Mouse (Mus musculus): ENCODE results near the gene Cilp2. TPM values are rescaled to one million over a fixed set of nuclear protein-coding genes. Genes with fewer than 3 reads are reported as not detected.

Cilp2 gene
- total and polyA plus RNA-seq, 3 experiments, result 0.03 to 0.04 TPM; not detected in 1

- TF ChIP-seq USF2 (IDR thresholded peaks at IDR 0.05; ENCODE audit: borderline replicate concordance in 1 of 2, insufficient read depth in 1 of 2, low read depth in 1 of 2, low read length in 2 of 2) (no peak), USF1 (IDR thresholded peaks at IDR 0.05; ENCODE audit: low read depth, low read length) (no peak)
Measured at GRCm38 (mm10) chr8:69832298-69832853, 55.1 kb downstream of the Cilp2 start, which contains the start of gene Pbx4 (continued).

Other genes starting within 250 kb of the Cilp2 start
- gene Zfp964, start 233.2 kb downstream of the Cilp2 start, total RNA-seq (2012; rRNA removed), result 0.58 and 0.78 TPM in 2 replicates
- gene Zfp964, start 233.2 kb downstream of the Cilp2 start, polyA plus RNA-seq (2012; ENCODE audit: insufficient read depth in 1 of 2, insufficient read length in 2 of 2, low read depth in 1 of 2, low replicate concordance in 2 of 2, missing spikeins in 1 of 2), result under 1 TPM in 1 of 2 experiments, not detected in 1; 0.52 TPM
- 15.7 and 17.9 TPM in 2 replicates for gene Zfp869, start 177.0 kb downstream of the Cilp2 start, total RNA-seq (2012; rRNA removed)
- 10 to 100 TPM in 1 of 2 experiments, not detected in 1; 13.0 TPM for gene Zfp869, start 177.0 kb downstream of the Cilp2 start, polyA plus RNA-seq (2012; ENCODE audit: insufficient read depth in 1 of 2, insufficient read length in 2 of 2, low read depth in 1 of 2, low replicate concordance in 2 of 2, missing spikeins in 1 of 2)
- 0.46 and 0.65 TPM in 2 replicates for gene Zfp963, start 137.7 kb downstream of the Cilp2 start, total RNA-seq (2012; rRNA removed)
- under 1 TPM in 1 of 2 experiments, not detected in 1; 0.95 TPM for gene Zfp963, start 137.7 kb downstream of the Cilp2 start, polyA plus RNA-seq (2012; ENCODE audit: insufficient read depth in 1 of 2, insufficient read length in 2 of 2, low read depth in 1 of 2, low replicate concordance in 2 of 2, missing spikeins in 1 of 2)
- 0.46 TPM in 1 of 2 replicates, not detected in the other for gene Gm20422, start 112.8 kb downstream of the Cilp2 start, total RNA-seq (2012; rRNA removed)
- gene Gm20422, start 112.8 kb downstream of the Cilp2 start, polyA plus RNA-seq (2012; ENCODE audit: insufficient read depth in 1 of 2, insufficient read length in 2 of 2, low read depth in 1 of 2, low replicate concordance in 2 of 2, missing spikeins in 1 of 2), result not detected
- gene Atp13a1, start 96.5 kb downstream of the Cilp2 start, total RNA-seq (2012; rRNA removed), result 50.9 and 52.4 TPM in 2 replicates
- gene Atp13a1, start 96.5 kb downstream of the Cilp2 start, polyA plus RNA-seq (2012; ENCODE audit: insufficient read depth in 1 of 2, insufficient read length in 2 of 2, low read depth in 1 of 2, low replicate concordance in 2 of 2, missing spikeins in 1 of 2), result 10 to 100 TPM in 1 of 2 experiments, not detected in 1; 83.7 TPM
- gene Zfp866, start 96.5 kb downstream of the Cilp2 start, total RNA-seq (2012; rRNA removed), result 10.5 and 12.3 TPM in 2 replicates
- gene Zfp866, start 96.5 kb downstream of the Cilp2 start, polyA plus RNA-seq (2012; ENCODE audit: insufficient read depth in 1 of 2, insufficient read length in 2 of 2, low read depth in 1 of 2, low replicate concordance in 2 of 2, missing spikeins in 1 of 2), result 10 to 100 TPM in 1 of 2 experiments, not detected in 1; 11.7 TPM
- gene Gmip, start 79.0 kb downstream of the Cilp2 start, total RNA-seq (2012; rRNA removed), result 21.8 and 26.0 TPM in 2 replicates
- 10 to 100 TPM in 1 of 2 experiments, not detected in 1; 52.4 TPM for gene Gmip, start 79.0 kb downstream of the Cilp2 start, polyA plus RNA-seq (2012; ENCODE audit: insufficient read depth in 1 of 2, insufficient read length in 2 of 2, low read depth in 1 of 2, low replicate concordance in 2 of 2, missing spikeins in 1 of 2)
- 0.77 and 0.85 TPM in 2 replicates for gene Lpar2, start 65.3 kb downstream of the Cilp2 start, total RNA-seq (2012; rRNA removed)
- gene Lpar2, start 65.3 kb downstream of the Cilp2 start, polyA plus RNA-seq (2012; ENCODE audit: insufficient read depth in 1 of 2, insufficient read length in 2 of 2, low read depth in 1 of 2, low replicate concordance in 2 of 2, missing spikeins in 1 of 2), result 1 to 10 TPM in 1 of 2 experiments, not detected in 1; 2.8 TPM
- 7.2 and 9.3 TPM in 2 replicates for gene Pbx4, start 55.2 kb downstream of the Cilp2 start, total RNA-seq (2012; rRNA removed)
- 10 to 100 TPM in 1 of 2 experiments, not detected in 1; 15.6 TPM for gene Pbx4, start 55.2 kb downstream of the Cilp2 start, polyA plus RNA-seq (2012; ENCODE audit: insufficient read depth in 1 of 2, insufficient read length in 2 of 2, low read depth in 1 of 2, low replicate concordance in 2 of 2, missing spikeins in 1 of 2)
- 2.1 and 3.4 TPM in 2 replicates for gene Tssk6, start 14.5 kb upstream of the Cilp2 start, total RNA-seq (2012; rRNA removed)
- 1 to 10 TPM in 1 of 2 experiments, not detected in 1; 3.8 TPM for gene Tssk6, start 14.5 kb upstream of the Cilp2 start, polyA plus RNA-seq (2012; ENCODE audit: insufficient read depth in 1 of 2, insufficient read length in 2 of 2, low read depth in 1 of 2, low replicate concordance in 2 of 2, missing spikeins in 1 of 2)
- gene Ndufa13, start 14.9 kb upstream of the Cilp2 start, total RNA-seq (2012; rRNA removed), result 114 and 122 TPM in 2 replicates
- gene Ndufa13, start 14.9 kb upstream of the Cilp2 start, polyA plus RNA-seq (2012; ENCODE audit: insufficient read depth in 1 of 2, insufficient read length in 2 of 2, low read depth in 1 of 2, low replicate concordance in 2 of 2, missing spikeins in 1 of 2), result 10 to 100 TPM in 1 of 2 experiments, not detected in 1; 97.7 TPM
- 1.2 and 8.2 TPM in 2 replicates for gene Yjefn3, start 15.0 kb upstream of the Cilp2 start, total RNA-seq (2012; rRNA removed)
- gene Yjefn3, start 15.0 kb upstream of the Cilp2 start, polyA plus RNA-seq (2012; ENCODE audit: insufficient read depth in 1 of 2, insufficient read length in 2 of 2, low read depth in 1 of 2, low replicate concordance in 2 of 2, missing spikeins in 1 of 2), result 1 to 10 TPM in 1 of 2 experiments, not detected in 1; 5.3 TPM
- 101 and 111 TPM in 2 replicates for gene Gatad2a, start 108.7 kb upstream of the Cilp2 start, total RNA-seq (2012; rRNA removed)
- gene Gatad2a, start 108.7 kb upstream of the Cilp2 start, polyA plus RNA-seq (2012; ENCODE audit: insufficient read depth in 1 of 2, insufficient read length in 2 of 2, low read depth in 1 of 2, low replicate concordance in 2 of 2, missing spikeins in 1 of 2), result 100 to 1,000 TPM in 1 of 2 experiments, 10 to 100 TPM in 1; 38.0 to 129 TPM
- 39.0 and 39.2 TPM in 2 replicates for gene Mau2, start 155.0 kb upstream of the Cilp2 start, total RNA-seq (2012; rRNA removed)
- 10 to 100 TPM in 1 of 2 experiments, not detected in 1; 43.4 TPM for gene Mau2, start 155.0 kb upstream of the Cilp2 start, polyA plus RNA-seq (2012; ENCODE audit: insufficient read depth in 1 of 2, insufficient read length in 2 of 2, low read depth in 1 of 2, low replicate concordance in 2 of 2, missing spikeins in 1 of 2)
- gene Sugp1, start 155.1 kb upstream of the Cilp2 start, total RNA-seq (2012; rRNA removed), result 27.1 and 29.9 TPM in 2 replicates
- gene Sugp1, start 155.1 kb upstream of the Cilp2 start, polyA plus RNA-seq (2012; ENCODE audit: insufficient read depth in 1 of 2, insufficient read length in 2 of 2, low read depth in 1 of 2, low replicate concordance in 2 of 2, missing spikeins in 1 of 2), result 10 to 100 TPM in 1 of 2 experiments, not detected in 1; 45.5 TPM
- gene Tm6sf2, start 185.2 kb upstream of the Cilp2 start, total RNA-seq (2012; rRNA removed), result 0.78 and 1.0 TPM in 2 replicates
- 1 to 10 TPM in 1 of 2 experiments, not detected in 1; 1.2 TPM for gene Tm6sf2, start 185.2 kb upstream of the Cilp2 start, polyA plus RNA-seq (2012; ENCODE audit: insufficient read depth in 1 of 2, insufficient read length in 2 of 2, low read depth in 1 of 2, low replicate concordance in 2 of 2, missing spikeins in 1 of 2)
- not detected in 2 replicates for gene Hapln4, start 195.8 kb upstream of the Cilp2 start, total RNA-seq (2012; rRNA removed)
- under 1 TPM in 1 of 2 experiments, not detected in 1; 0.03 TPM for gene Hapln4, start 195.8 kb upstream of the Cilp2 start, polyA plus RNA-seq (2012; ENCODE audit: insufficient read depth in 1 of 2, insufficient read length in 2 of 2, low read depth in 1 of 2, low replicate concordance in 2 of 2, missing spikeins in 1 of 2)
- not detected in 2 replicates for gene Ncan, start 233.2 kb upstream of the Cilp2 start, total RNA-seq (2012; rRNA removed)
- gene Ncan, start 233.2 kb upstream of the Cilp2 start, polyA plus RNA-seq (2012; ENCODE audit: insufficient read depth in 1 of 2, insufficient read length in 2 of 2, low read depth in 1 of 2, low replicate concordance in 2 of 2, missing spikeins in 1 of 2), result not detected
- gene Nr2c2ap, start 243.6 kb upstream of the Cilp2 start, total RNA-seq (2012; rRNA removed), result 20.8 and 24.6 TPM in 2 replicates
- 10 to 100 TPM in 1 of 2 experiments, not detected in 1; 55.7 TPM for gene Nr2c2ap, start 243.6 kb upstream of the Cilp2 start, polyA plus RNA-seq (2012; ENCODE audit: insufficient read depth in 1 of 2, insufficient read length in 2 of 2, low read depth in 1 of 2, low replicate concordance in 2 of 2, missing spikeins in 1 of 2)

Measured in MEL (cell line).